ENCODE assay signal across 8 mouse cellular contexts in the genomic region with DNA sequence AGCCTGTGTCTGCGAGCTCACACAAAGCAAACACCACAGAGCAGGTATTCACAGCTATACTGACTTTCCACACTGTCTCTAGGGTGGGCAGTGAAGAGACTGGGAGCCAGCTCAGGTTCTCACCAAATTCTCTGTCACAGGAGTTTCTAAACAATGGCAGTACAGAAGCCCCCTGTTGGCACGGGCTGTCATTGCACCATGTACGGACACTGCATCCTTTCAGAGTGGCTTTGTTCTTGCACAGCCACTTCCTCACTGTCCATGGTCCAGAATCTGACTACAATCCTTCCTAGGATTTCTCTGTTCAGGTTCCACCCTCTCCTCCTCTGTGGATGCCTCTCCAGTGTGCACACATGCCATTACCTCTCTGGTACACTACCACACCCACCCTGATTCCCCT. TPM values are rescaled to one million over a fixed set of nuclear protein-coding genes. Genes with fewer than 3 reads are reported as not detected.
DNase-seq lines count a peak whose midpoint lies in the region; ATAC-seq and TF ChIP-seq lines count a peak whose summit lies in the region.

No protein-coding gene starts in this region.

- H3K4me1 ChIP-seq in heart, adult 2 months (ENCODE audit: control insufficient read depth, insufficient read depth, low read length): peaks cover 18% of the 10 kb centered on the region
- H3K4me1 ChIP-seq in E14TG2a.4 (replicated peaks; ENCODE audit: low read depth, low read length): peaks cover 13% of the 10 kb centered on the region
- peaks cover 25% of the 10 kb centered on the region for H3K4me1 ChIP-seq in embryonic facial prominence, embryonic 10.5 days
- no peaks in the 10 kb centered on the region for H3K4me1 ChIP-seq in liver, embryonic 14.5 days (replicated peaks; ENCODE audit: control insufficient read depth in 2 of 2, insufficient read depth in 2 of 2, low read length in 1 of 2)

- peak in 1 of 2 experiments; percentile 27 for DNase-seq in heart, adult 2 months
- DNase-seq in heart, adult 9 months (ENCODE audit: low spot score in 2 of 2): no peak
- peak; percentile 73 for DNase-seq in embryonic facial prominence, embryonic 10.5 days (ENCODE audit: low spot score)
- no peak for DNase-seq in liver, embryonic 14.5 days (ENCODE audit: low read depth in 3 of 3, low spot score in 3 of 3)
- no peak for DNase-seq in urinary bladder, postnatal 36 days (ENCODE audit: low spot score in 2 of 2)
- no peak for DNase-seq in layer of hippocampus, postnatal 25 days (ENCODE audit: extremely low spot score in 1 of 2, low spot score in 1 of 2)

- no peak for TF ChIP-seq EP300 in heart, adult 2 months (IDR thresholded peaks at IDR 0.05; ENCODE audit: insufficient read depth, low read depth, low read length)
- no peak for TF ChIP-seq EP300 in liver, embryonic 14.5 days (IDR thresholded peaks at IDR 0.05; ENCODE audit: low read depth)

- no peaks in the 10 kb centered on the region for H3K36me3 ChIP-seq in heart, adult 2 months (ENCODE audit: control insufficient read depth, insufficient read depth, low read length)
- H3K36me3 ChIP-seq in E14TG2a.4 (ENCODE audit: insufficient read depth, low read length): no peaks in the 10 kb centered on the region
- H3K36me3 ChIP-seq in embryonic facial prominence, embryonic 10.5 days (replicated peaks): no peaks in the 10 kb centered on the region
- H3K36me3 ChIP-seq in liver, embryonic 14.5 days (replicated peaks; ENCODE audit: control insufficient read depth, insufficient read depth, low read depth): no peaks in the 10 kb centered on the region

- H3K9me3 ChIP-seq in E14TG2a.4 (ENCODE audit: low read length): no peaks in the 10 kb centered on the region
- H3K9me3 ChIP-seq in embryonic facial prominence, embryonic 10.5 days: no peaks in the 10 kb centered on the region
- no peaks in the 10 kb centered on the region for H3K9me3 ChIP-seq in liver, embryonic 14.5 days (ENCODE audit: control insufficient read depth, low read length)

- H3K4me2 ChIP-seq in liver, embryonic 14.5 days (ENCODE audit: low read depth): no peak overlapping the region

- H3K4me3 ChIP-seq in heart, adult 2 months: no peak overlapping the region
- no peak overlapping the region for H3K4me3 ChIP-seq in E14TG2a.4 (replicated peaks; ENCODE audit: low read length)
- H3K4me3 ChIP-seq in embryonic facial prominence, embryonic 10.5 days: no peak overlapping the region
- H3K4me3 ChIP-seq in liver, embryonic 14.5 days (ENCODE audit: insufficient read depth in 1 of 2, low read depth in 2 of 2, low read length in 2 of 2): no peak overlapping the region

- intact Hi-C loops in heart, adult 2 months (cut with DNase I): no loop called here

- TF ChIP-seq CTCF in heart, adult 2 months (IDR thresholded peaks at IDR 0.05): peak; percentile 75
- TF ChIP-seq CTCF in E14TG2a.4 (conservative IDR thresholded peaks at IDR 0.05; ENCODE audit: low read length): peak; percentile 70
- peak; percentile 80 for TF ChIP-seq CTCF in liver, embryonic 14.5 days (IDR thresholded peaks at IDR 0.05; ENCODE audit: low read depth)

- H3K79me2 ChIP-seq in heart, adult 2 months (replicated peaks; ENCODE audit: control insufficient read depth, insufficient read depth, low read length): no peaks in the 10 kb centered on the region

- H3K27me3 ChIP-seq in heart, adult 2 months (ENCODE audit: control insufficient read depth, insufficient read depth, low read length): no peaks in the 10 kb centered on the region
- H3K27me3 ChIP-seq in E14TG2a.4 (ENCODE audit: insufficient read depth, low read length): peaks cover 17% of the 10 kb centered on the region
- peaks cover 26% of the 10 kb centered on the region for H3K27me3 ChIP-seq in embryonic facial prominence, embryonic 10.5 days (replicated peaks; ENCODE audit: low read depth, poor library complexity, severe bottlenecking)
- H3K27me3 ChIP-seq in liver, embryonic 14.5 days (ENCODE audit: control insufficient read depth, insufficient read depth, low read length): no peaks in the 10 kb centered on the region

- no peak for ATAC-seq in liver, embryonic 14.5 days (ENCODE audit: insufficient read depth)
- peak; percentile 65 for ATAC-seq in neutrophil, adult 5-6 weeks (ENCODE audit: extremely low read depth, insufficient number of reproducible peaks, low FRiP score, poor library complexity, severe bottlenecking)

- 38% methylated on average over 3 of the region's 3 CpGs for WGBS in heart, adult 2 months
- 20% methylated on average over 3 of the region's 3 CpGs for WGBS in embryonic facial prominence, embryonic 10.5 days
- WGBS in liver, embryonic 14.5 days (ENCODE audit: insufficient replicate concordance): 13% methylated on average over 3 of the region's 3 CpGs

- no peak for TF ChIP-seq POLR2A in heart, adult 2 months (IDR thresholded peaks at IDR 0.05; ENCODE audit: insufficient read depth, low read depth, low read length)

- H3K9ac ChIP-seq in heart, adult 2 months (ENCODE audit: low read depth, low read length): no peak overlapping the region
- H3K9ac ChIP-seq in liver, embryonic 14.5 days (replicated peaks): no peak overlapping the region

- H3K27ac ChIP-seq in heart, adult 2 months: no peak overlapping the region
- H3K27ac ChIP-seq in embryonic facial prominence, embryonic 10.5 days (replicated peaks): no peak overlapping the region
- no peak overlapping the region for H3K27ac ChIP-seq in liver, embryonic 14.5 days

RNA-seq across cellular contexts. Expression of a gene that starts 10.6 kb away (rescaled TPM):
- 10 to 100 TPM; 11.0 to 12.7 TPM for total RNA-seq in heart, adult 2 months (2021)
- 8.1 and 8.9 TPM in 2 replicates for polyA plus RNA-seq in heart, adult 2 months (2012; rRNA removed)
- polyA plus RNA-seq in embryonic facial prominence, embryonic 10.5 days (2016; fragmentation: Nextera tagmentation; extraction: Ambion mirVana): 5.0 TPM in 2 replicates
- 5.4 and 6.3 TPM in 2 replicates for polyA plus RNA-seq in liver, embryonic 14.5 days (2012; rRNA removed)
- 2.3 and 3.0 TPM in 2 replicates for polyA plus RNA-seq in liver, embryonic 14.5 days (2014; fragmentation: Nextera tagmentation; extraction: Ambion mirVana)
- total RNA-seq in neutrophil, adult 5-6 weeks (2017): 9.5 and 9.7 TPM in 2 replicates
- 10 to 100 TPM; 42.3 to 43.9 TPM for total RNA-seq in layer of hippocampus, postnatal 25 days (2021)

RNA-seq across cellular contexts. Expression of a gene that starts 11.5 kb away (rescaled TPM):
- 10 to 100 TPM; 40.4 to 47.9 TPM for total RNA-seq in heart, adult 2 months (2021)
- polyA plus RNA-seq in heart, adult 2 months (2012; rRNA removed): 29.3 and 53.3 TPM in 2 replicates
- 166 and 173 TPM in 2 replicates for polyA plus RNA-seq in embryonic facial prominence, embryonic 10.5 days (2016; fragmentation: Nextera tagmentation; extraction: Ambion mirVana)
- 39.7 and 58.7 TPM in 2 replicates for polyA plus RNA-seq in liver, embryonic 14.5 days (2012; rRNA removed)
- polyA plus RNA-seq in liver, embryonic 14.5 days (2014; fragmentation: Nextera tagmentation; extraction: Ambion mirVana): 88.8 and 98.1 TPM in 2 replicates
- total RNA-seq in neutrophil, adult 5-6 weeks (2017): 56.7 and 61.8 TPM in 2 replicates
- total RNA-seq in layer of hippocampus, postnatal 25 days (2021): 10 to 100 TPM; 80.5 to 85.3 TPM
